Mouse (Mus musculus) MEL (cell line): Measurements from ENCODE around the gene Acsl4.

Experiments
- JUND ChIP-seq: IDR thresholded peaks from 2 replicates; pipeline ENCODE4 v1.6.1; 2011; ENCODE audit warnings: low read depth, mild to moderate bottlenecking, improper control_type of control experiment, low read length
- MAFK ChIP-seq: IDR thresholded peaks from 2 replicates; pipeline ENCODE4 v1.6.1; 2011; ENCODE audit warnings: low read depth, mild to moderate bottlenecking, low read length, improper control_type of control experiment, borderline replicate concordance
- POLR2A ChIP-seq, 2 experiments: IDR thresholded peaks; 2 replicates each; pipeline ENCODE4 v1.6.1; 2011 to 2012; ENCODE audit warnings: low read length in 2 of 2, mild to moderate bottlenecking in 2 of 2, control low read depth in 1 of 2, improper control_type of control experiment in 1 of 2, low read depth in 1 of 2, moderate library complexity in 1 of 2; ENCODE audit not compliant: control insufficient read depth in 1 of 2, insufficient read depth in 1 of 2, poor library complexity in 1 of 2
- USF1 ChIP-seq: IDR thresholded peaks from 2 replicates; pipeline ENCODE4 v1.6.1; 2014; ENCODE audit warnings: low read depth, mild to moderate bottlenecking, inconsistent platforms, low read length, improper control_type of control experiment, moderate library complexity
- ZNF384 ChIP-seq: IDR thresholded peaks from 2 replicates; pipeline ENCODE4 v1.6.1; 2012; ENCODE audit warnings: low read depth, mild to moderate bottlenecking, inconsistent platforms, low read length, improper control_type of control experiment

DNA sequence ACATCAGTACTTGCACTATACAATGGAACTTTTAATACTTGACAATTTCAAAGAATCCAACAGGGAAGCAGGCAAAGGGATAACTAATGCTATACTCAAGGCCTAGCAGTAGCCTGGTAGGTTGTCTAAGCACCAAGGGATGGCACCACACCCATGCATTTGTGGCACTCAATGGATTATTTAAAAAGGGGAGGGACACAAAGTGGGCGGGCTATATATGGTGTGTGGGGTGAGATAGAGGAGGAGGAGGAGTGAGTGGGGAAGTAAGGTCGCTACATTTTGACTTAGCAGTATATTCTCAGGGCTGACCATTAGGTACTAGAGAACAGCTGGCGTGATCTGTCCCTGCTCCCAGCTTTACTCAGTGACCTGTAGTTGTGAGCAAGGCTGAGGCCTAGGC, 5.4 kb downstream of the Acsl4 start:
- TF ChIP-seq USF1: no peak
- no peak for TF ChIP-seq POLR2A (IDR thresholded peaks at IDR 0.05; ENCODE audit: control insufficient read depth in 1 of 2, insufficient read depth in 1 of 2, low read depth in 1 of 2, low read length in 2 of 2, poor library complexity in 1 of 2)
- no peak for TF ChIP-seq JUND
- TF ChIP-seq ZNF384: no peak
- TF ChIP-seq MAFK: no peak
